Mouse (Mus musculus): ENCODE measurements around the gene Ythdf2.
"Not testable (repeated sequence)": the region's sequence is repeated elsewhere in the genome, so short reads cannot be mapped to it uniquely, and the experiment has no call there.

The Ythdf2 gene

DNA sequence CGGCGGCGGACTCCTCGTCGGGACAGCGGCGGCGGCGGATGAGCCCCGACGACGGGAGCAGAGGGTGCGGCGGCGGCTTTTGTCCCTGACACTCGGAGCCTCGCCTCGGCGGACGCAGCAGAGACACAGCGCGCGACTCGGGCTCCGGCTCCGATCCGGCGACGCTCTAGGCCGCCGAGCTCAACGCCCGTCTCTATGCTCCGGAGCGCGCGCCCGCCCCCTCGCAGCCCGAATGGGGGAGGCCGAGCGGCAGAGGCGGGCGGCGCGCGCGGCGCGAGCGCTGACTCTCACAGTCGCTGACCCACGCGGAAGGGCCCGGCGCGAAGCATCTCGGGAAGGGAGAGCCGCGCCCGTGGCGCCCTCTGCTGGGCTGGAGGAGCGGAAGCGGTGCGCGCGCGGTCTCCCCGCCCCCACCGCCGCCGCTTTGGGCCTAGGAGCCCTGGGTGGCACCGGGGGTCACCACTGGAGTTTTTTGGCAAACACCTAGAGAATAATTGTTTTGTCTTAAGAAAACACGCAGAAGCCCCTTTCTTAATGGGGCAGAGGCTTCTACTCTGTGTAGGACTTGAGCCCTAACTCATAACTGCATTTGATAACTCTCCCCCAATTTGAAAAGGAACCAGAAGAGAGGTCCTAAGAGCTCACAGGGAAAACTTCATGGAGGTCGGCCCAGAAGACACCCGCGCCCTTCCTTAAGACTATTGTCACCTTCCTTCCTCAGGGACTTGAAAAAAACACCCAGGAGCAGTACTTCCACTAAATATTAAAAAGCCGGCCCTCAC lies at the start of gene Ythdf2:
Gene Ythdf2 (minus strand): TSS at position 351 of the 782 bp plus-strand sequence.
- peak; percentile 98 for DNase-seq

DNA sequence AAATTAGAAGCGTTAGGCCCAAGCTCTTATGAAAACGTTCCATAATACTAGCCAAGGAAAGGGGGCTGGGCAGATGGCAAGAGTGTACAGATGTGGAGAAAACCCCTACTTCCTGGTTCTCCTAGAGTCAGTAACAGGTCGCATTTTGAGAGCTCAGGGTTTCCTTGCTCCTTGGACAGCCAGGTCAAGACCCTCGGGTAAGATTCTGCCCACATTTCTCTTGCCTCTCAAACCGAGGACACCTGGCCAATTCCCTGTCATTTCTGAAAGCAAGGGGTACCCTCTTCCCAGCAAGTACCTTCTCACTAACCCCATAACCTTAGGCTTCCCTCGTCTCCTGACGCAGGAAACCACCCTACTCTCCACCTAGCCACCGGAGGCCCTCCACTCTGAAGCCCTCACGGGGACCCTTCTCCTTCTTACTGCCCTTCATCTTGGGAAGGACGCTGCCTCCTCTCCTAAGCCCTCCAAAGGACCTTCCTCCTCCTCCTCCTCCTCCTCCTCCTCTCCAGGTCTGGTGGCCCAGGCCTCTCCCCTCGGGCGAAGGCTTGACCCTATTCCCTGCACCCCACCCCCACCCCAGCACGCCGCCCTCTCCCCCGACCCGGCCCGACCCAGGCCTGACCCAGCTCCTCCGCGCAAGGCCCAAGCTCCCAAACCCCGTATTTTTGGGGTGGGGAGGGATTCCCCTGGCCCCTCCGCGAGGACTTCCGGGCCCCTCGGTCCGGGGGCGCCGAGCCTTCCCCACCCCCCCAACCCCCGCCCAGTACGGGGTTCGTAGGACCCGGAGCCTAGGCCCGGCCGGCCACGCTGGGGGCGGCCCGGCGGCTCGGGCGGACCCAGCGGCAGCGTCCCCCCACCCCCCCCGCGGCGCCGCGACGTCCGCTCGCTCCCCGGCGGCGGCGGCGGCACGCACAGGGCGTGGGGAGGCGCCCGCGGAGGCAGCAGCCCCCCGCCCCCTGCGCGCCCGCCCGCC lies 48.6 kb upstream of the Ythdf2 start:
- peak; percentile 56 for DNase-seq

DNA sequence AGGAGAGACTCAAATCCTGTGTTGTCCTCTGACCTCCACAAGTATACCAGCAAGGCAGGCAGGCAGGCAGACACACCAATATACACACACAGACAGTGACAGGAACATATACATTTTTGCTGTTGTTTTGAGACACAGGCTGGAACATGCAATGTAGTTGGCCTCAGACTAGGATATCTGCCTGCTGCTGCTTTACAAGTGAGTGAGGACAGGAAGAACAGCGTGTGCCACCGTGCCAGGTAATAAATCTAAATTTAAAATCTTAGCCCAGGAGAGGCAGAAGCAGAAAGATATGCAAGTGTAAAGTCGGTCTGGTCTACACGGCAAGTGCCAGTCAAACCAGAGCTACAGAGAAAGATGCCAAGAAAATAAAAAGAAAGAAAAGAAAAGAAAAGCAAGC lies 47.1 kb upstream of the Ythdf2 start:
- no peak for DNase-seq

- DNase-seq = no peak
These were observed 44.3 kb upstream of the Ythdf2 start for GRCm38 (mm10) chr4:132256384-132256783.

- no peak for DNase-seq
These were observed 42.9 kb upstream of the Ythdf2 start for GRCm38 (mm10) chr4:132254986-132255385.

DNA sequence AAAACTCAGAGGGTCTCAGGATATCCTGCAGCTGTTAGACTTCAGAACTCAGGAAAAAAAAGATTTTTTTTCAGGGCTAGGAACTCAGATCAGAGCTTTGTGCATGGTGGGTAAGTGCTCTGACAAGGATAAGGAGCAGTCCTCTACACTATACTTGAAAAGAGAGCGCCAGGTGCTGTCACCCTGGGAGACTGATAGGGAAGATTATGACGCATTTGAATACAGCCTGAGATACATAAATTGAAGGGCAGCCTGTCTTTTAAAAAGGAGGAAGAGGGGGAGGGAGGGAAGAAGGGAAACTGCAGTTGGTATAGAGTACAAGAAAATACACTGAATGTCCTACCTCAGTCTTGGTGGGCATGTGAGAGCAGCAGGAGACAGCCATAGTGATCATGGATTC lies 41.5 kb upstream of the Ythdf2 start:
- no peak for DNase-seq

DNA sequence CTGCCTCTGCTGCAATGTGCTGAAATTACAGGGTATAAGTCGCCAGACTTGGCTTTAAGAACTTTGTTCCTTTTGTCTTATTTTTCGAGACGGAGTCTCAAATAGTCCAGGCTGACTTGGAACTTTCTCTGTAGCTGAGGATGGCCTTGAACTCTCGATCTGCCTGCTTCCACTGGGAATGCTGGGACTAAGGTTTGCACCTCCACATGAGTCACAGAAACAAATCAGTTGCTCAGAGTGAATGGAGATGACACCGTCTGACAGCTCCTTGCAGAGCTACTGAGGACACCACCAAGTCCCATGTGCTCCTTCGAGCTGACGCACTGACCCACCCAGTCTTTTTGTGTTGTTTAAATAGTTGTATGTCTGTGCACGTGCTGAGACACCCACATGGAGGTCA lies 41.0 kb upstream of the Ythdf2 start:
- DNase-seq = no peak

DNA sequence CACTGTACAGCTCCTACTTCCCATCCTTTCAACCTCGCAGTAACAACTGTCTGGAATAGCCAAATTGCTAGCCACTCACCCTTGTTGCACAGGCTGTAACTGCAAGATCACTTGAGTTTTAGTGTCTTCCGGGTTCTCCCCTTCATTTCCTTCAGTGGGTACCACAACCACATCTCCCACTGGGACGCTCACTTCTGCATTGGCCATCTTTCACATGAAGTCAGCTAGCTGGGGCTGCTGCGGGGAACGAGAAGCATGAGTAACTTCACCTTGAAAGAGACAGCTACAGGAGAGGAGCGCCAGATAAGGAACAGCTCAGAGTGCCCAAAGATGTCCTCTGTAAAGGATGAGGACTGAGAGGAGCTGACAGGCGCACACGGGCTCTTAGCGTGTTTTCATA lies 39.5 kb upstream of the Ythdf2 start:
- DNase-seq = no peak

DNA sequence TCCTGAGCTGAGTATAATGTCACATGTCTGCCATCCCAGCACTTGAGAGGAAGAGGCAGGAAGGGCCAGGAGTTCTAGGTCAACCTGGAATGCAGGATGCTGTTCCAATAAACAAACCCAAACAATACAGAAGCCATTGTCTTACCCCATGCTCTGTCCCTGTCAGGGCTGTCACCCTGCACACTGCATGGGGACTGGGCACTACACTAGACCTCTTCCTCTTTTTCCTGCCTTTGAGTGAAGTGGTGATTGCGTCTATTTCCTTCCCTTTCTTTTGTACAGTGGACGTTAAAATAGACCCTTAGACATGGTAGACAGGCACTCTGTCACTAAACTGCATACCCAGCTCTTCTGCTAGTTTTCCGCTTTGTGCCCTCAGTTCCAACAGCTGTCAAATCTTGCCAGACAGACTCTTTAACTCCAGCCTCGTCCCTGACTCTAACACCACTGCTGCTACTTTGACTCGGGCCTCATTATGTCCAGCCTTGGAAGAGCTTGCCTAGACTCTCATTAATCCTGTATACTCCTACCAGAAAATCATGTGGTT lies 35.4 kb upstream of the Ythdf2 start:
- peak; percentile 54 for DNase-seq

- DNase-seq = no peak
These were observed 33.5 kb upstream of the Ythdf2 start for GRCm38 (mm10) chr4:132245643-132246042.

- no peak for DNase-seq
These were observed 29.1 kb upstream of the Ythdf2 start for GRCm38 (mm10) chr4:132241208-132241607.

DNA sequence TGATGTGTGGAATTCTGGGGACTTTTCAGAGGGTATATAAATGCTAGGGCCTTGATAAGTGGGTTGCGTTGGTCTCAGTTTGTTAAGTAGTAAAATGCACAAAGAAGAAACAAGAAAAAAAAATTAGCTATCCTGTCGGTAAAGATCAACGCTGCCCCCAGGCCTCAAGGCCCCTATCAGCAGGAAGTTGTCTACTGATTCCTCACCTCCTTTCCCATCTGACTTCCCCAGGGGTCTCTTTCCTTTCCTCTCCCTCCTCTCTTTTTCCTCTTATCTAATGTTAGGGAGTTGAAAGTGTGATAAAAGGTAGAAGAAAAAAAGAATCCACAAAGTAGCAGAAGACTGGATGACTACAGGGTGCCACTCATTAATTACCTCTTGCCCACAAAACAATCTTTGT lies 28.3 kb upstream of the Ythdf2 start:
- no peak for DNase-seq

GRCm38 (mm10) chr4:132238356-132238755 lies 26.3 kb upstream of the Ythdf2 start:
- no peak for DNase-seq

DNA sequence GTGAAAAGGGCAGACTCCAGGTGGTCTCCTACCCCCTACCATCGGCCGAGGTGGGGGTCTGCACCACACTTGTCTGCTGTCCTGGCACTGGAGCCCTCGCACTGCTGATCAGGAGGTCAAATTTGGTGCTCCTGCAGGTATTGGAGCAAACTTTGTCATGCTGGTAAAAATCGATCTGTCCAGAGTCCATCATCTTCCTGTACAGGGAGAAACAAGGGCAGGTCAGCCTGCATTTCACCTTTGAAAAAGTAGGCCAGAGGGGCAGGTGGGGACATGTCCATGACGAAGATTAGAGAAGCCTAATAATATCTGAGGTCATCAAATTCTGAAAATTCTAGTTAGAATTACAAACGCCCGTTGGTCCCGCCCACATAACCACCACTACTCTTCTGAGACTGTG lies 22.6 kb upstream of the Ythdf2 start:
- no peak for DNase-seq

DNA sequence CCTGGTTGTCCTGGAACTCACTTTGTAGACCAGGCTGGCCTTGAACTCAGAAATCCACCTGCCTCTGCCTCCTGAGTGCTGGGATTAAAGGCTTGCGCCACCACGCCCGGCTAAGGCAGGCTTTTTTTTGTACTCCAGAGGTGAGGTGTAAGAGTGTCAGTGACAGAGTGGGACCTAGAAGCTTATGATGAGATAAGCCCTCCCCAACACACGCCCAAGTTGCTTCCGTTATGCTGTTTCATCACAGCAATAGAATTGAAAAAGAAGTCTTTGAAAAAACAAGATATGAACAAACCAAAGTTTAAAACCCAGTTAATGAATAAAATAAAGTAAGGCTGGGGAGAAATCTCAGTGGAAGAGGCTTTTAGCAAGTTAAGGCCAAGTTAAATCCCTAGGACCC lies 18.3 kb upstream of the Ythdf2 start:
- DNase-seq = no peak

DNA sequence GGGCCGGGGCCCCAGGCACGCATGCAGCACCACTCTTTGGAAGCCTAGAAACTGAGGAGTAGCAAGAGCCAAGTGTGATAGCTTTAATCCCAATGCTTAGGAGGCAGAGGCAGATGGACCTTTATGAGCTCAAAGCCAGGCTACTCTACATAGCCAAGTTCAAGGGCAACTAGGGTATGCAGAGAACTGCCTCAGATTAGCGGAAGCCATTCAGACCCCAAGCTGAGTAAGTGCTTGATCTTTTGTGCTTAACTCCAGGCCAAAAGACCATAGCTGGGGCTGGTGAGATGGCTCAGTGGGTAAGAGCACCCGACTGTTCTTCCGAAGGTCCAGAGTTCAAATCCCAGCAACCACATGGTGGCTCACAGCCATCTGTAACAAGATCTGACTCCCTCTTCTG lies 9.9 kb upstream of the Ythdf2 start:
- not testable (repeated sequence) for DNase-seq

- not testable (repeated sequence) for DNase-seq
These were observed 6.3 kb upstream of the Ythdf2 start for GRCm38 (mm10) chr4:132218439-132218838.

- no peak for DNase-seq
These were observed 5.7 kb upstream of the Ythdf2 start for GRCm38 (mm10) chr4:132217781-132218180.

GRCm38 (mm10) chr4:132216602-132217001 lies 4.5 kb upstream of the Ythdf2 start:
- no peak for DNase-seq

- peak; percentile 30 for DNase-seq
These were observed 2.7 kb upstream of the Ythdf2 start for GRCm38 (mm10) chr4:132214847-132215246.

DNA sequence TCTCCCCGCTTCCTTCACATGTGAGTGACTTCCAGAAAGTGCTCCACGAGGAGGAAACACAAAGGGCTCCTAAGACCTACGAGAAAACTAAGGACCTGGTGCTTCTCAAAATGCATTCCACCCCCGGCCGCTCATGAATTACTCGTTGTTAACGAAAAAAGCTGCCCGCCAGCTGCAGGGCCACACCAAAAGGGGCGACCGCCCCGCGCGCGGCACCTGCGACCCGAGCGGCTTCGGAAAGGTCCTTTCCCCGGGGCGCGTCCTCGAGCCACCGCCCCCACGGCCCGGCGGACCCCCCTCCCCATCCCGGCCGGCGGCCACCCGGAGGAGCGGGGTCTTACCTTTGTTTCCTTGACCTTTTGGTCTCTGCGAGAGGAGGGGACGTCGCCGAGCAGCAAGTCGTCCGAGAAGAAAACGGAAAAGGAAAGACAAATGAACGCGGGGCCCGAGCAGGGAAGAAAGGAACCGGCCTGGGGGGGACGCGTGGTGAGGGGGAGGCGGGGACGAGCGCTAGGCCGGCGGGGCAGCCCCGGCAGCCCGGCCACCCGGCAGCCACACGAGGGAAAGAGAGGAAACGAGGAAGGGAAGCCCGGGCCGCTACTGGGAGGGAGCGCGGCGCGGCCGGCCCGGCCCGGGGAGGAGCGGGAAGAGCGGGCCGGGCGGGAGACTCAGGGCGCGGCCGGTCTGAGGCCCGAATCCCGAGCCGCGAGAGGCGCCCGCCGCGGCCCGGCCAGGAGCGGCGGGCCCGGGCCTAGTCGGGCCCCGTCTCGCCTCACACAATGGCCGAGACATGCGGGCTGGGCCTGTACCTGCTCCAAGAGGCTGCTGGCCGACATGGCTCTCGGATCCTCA lies 786 bp downstream of the Ythdf2 start:
- DNase-seq = peak; percentile 35

DNA sequence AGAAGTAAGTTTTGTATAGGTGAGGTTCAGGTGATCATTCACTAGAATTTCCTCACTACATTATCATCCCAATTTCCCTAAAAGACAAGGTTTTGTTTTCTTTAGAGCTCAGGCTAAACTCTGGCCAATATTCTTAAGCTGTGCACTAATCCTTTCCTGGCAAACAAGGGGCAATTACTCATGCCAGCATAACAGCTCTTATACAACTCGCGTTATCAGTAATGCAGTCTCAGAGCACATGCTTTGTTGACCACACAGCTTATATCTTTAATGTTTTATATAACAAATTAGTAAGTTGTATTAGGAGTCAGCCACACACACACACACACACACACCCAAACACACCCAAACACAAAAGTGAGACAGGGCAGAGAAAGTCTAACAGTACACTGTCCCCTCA lies 1.8 kb downstream of the Ythdf2 start:
- no peak for DNase-seq

- no peak for DNase-seq
These were observed 2.8 kb downstream of the Ythdf2 start for GRCm38 (mm10) chr4:132209299-132209698.

Data from lung, postnatal 10 days (tissue).